Mouse (Mus musculus): ENCODE measurements around the gene Tm9sf3. TPM values are rescaled to one million over a fixed set of nuclear protein-coding genes. Genes with fewer than 3 reads are reported as not detected.

The Tm9sf3 gene
- polyA plus RNA-seq, 1 experiment: 87.9 TPM

DNA sequence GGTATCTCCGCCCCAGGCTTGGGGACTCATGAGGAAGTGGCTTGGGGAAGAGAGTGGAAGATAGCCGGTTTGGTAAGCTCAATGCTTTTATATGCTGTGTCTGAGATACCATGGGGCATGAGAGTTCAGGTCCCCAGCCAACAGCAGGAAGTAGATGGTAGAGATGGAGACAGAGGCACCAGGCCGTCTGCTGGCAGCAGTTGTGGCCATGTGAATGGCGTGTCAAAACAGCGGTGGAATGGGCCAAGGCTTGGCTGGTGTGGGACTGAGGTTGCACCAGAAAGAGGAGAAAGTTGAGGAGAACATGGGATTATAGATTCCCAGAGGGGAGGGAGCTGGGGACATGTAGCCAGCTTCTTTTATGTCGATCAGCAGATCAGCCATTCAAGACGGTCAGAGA, 14.8 kb upstream of the Tm9sf3 start:
- no peaks in the 10 kb centered on the region for H3K4me1 ChIP-seq (ENCODE audit: control insufficient read depth, insufficient read depth, insufficient read length, low read length)
- H3K4me3 ChIP-seq (ENCODE audit: insufficient read depth, low read depth, low read length): no peak overlapping the region
- H3K27ac ChIP-seq (replicated peaks; ENCODE audit: low read depth, low read length): no peak overlapping the region

DNA sequence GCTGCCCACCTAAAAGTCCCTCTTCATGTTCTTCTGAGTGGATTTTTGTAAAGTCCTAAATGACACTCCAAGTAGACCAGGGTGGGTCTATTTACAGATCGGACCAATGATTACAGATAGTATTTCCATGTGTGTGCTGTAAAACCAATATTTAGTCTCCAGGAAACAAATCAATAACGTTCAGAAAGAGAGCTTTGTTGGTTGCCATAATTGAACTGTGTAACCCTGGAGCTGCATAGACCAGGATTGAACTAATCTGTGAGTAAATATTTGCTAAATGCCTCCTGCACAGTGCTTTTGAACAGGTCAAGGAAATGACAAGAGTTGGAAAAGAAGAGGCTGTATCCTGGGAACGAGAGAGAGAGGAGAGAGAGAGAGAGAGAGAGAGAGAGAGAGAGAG, 11.8 kb upstream of the Tm9sf3 start:
- Histone ChIP-seq H3K4me3 (ENCODE audit: insufficient read depth, low read depth, low read length) (no peak overlapping the region), H3K4me1 (ENCODE audit: control insufficient read depth, insufficient read depth, insufficient read length, low read length) (no peaks in the 10 kb centered on the region), H3K27ac (replicated peaks; ENCODE audit: low read depth, low read length) (no peak overlapping the region)

DNA sequence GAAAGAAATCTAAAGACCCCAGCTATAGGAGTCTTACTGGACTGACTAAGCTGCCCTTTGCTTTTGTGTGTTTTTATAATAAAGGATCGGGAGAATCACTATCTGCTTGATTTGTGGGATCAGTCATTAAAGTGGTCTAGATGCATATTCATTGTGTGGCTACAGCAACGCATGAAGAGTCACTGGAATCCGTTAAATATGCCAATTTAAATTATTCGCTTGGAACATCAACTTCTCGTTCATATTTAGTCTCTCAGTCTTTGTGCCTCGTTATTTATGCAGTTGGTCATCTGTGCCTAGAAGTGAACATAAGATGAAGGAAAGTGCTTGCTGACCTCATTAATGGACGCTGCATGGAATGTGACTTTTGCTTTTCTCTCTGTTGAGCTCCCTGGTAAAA, 7.1 kb upstream of the Tm9sf3 start:
- H3K4me3 ChIP-seq (ENCODE audit: insufficient read depth, low read depth, low read length): no peak overlapping the region
- no peak overlapping the region for H3K27ac ChIP-seq (replicated peaks; ENCODE audit: low read depth, low read length)
- H3K4me1 ChIP-seq (ENCODE audit: control insufficient read depth, insufficient read depth, insufficient read length, low read length): no peaks in the 10 kb centered on the region

GRCm38 (mm10) chr19:41270151-41270727, 6.4 kb upstream of the Tm9sf3 start:
- Histone ChIP-seq H3K4me1 (ENCODE audit: control insufficient read depth, insufficient read depth, insufficient read length, low read length) (no peaks in the 10 kb centered on the region), H3K4me3 (ENCODE audit: insufficient read depth, low read depth, low read length) (no peak overlapping the region), H3K27ac (replicated peaks; ENCODE audit: low read depth, low read length) (no peak overlapping the region)

GRCm38 (mm10) chr19:41266251-41266901, 2.6 kb upstream of the Tm9sf3 start:
- Histone ChIP-seq H3K27ac (replicated peaks; ENCODE audit: low read depth, low read length) (no peak overlapping the region), H3K4me3 (ENCODE audit: insufficient read depth, low read depth, low read length) (no peak overlapping the region), H3K4me1 (ENCODE audit: control insufficient read depth, insufficient read depth, insufficient read length, low read length) (no peaks in the 10 kb centered on the region)

GRCm38 (mm10) chr19:41264331-41264799, 568 bp upstream of the Tm9sf3 start:
- peaks cover 7% of the 10 kb centered on the region for H3K4me1 ChIP-seq (ENCODE audit: control insufficient read depth, insufficient read depth, insufficient read length, low read length)
- peak overlapping the region; percentile 82 for H3K4me3 ChIP-seq (ENCODE audit: insufficient read depth, low read depth, low read length)
- peak overlapping the region; percentile 91 for H3K27ac ChIP-seq (replicated peaks; ENCODE audit: low read depth, low read length)

DNA sequence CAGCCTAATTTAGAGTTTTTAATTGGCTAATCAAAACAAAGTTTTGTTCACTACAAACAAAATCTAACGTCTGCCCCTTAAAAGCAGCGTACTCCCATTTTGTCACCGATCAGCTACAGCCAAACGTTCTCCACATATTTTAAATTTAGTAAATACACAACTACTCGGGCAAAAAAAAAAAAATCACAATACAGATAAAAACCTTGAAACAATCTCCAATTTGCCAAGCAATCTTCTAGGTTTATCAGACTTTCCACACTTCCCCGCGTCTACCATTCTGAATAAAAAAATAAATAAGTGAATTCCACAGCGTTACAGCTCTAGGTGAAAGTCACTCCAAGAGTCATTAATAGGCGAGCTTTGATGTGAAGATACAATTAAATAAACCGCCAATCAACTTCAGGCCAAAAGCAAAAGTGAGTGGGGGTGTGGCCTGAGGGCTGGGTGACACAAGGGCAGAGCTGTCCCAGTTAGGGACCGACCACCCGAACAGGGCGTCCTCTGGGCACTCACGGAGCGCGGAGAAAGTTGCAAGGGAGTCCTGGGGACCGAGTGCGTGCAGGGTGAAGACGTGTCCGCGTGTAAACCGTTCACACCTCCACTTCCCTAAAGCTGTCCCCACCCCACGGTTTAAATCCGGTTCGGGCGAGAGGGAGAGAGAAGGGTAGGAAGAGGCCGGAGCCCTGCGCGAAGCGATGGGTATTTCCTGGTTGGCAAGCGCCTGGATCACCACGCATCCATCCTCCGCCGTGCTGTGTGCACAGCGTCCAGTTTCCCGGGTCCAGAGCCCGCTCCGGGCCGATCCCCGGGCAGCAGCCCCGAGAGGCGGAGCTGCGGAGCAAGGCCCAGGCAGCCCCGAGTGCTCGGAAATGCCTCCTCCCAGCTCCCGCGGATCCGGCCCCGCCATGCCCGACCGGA, 826 bp downstream of the Tm9sf3 start:
- H3K4me3 ChIP-seq (ENCODE audit: insufficient read depth, low read depth, low read length): peak overlapping the region; percentile 82
- peaks cover 7% of the 10 kb centered on the region for H3K4me1 ChIP-seq (ENCODE audit: control insufficient read depth, insufficient read depth, insufficient read length, low read length)
- H3K27ac ChIP-seq (replicated peaks; ENCODE audit: low read depth, low read length): peak overlapping the region; percentile 62

- no peak overlapping the region for H3K27ac ChIP-seq (replicated peaks; ENCODE audit: low read depth, low read length)
- H3K4me1 ChIP-seq (ENCODE audit: control insufficient read depth, insufficient read depth, insufficient read length, low read length): peaks cover 10% of the 10 kb centered on the region
- no peak overlapping the region for H3K4me3 ChIP-seq (ENCODE audit: insufficient read depth, low read depth, low read length)
These were observed 3.1 kb downstream of the Tm9sf3 start for GRCm38 (mm10) chr19:41260736-41261135.

DNA sequence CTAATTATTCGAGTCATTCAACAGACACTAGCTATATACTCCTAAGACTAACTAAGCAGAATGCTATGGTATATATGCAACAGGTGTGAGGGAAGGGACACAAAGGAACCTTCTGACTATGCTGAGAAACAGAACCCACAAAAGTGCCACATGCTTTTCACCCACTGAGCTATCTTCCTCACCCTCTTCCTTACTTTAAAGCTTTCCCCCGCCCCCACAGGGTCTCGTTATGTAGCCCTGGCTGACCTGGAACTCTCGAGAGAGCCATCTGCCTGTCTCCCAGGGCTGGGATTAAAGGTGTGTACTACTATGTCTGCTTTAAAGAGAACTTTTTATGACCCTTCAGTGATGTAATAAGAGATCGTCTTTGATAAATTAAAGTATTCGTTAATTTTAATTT, 4.5 kb downstream of the Tm9sf3 start:
- no peak overlapping the region for H3K4me3 ChIP-seq (ENCODE audit: insufficient read depth, low read depth, low read length)
- no peak overlapping the region for H3K27ac ChIP-seq (replicated peaks; ENCODE audit: low read depth, low read length)
- H3K4me1 ChIP-seq (ENCODE audit: control insufficient read depth, insufficient read depth, insufficient read length, low read length): peaks cover 10% of the 10 kb centered on the region

GRCm38 (mm10) chr19:41258707-41259106, 5.1 kb downstream of the Tm9sf3 start:
- H3K4me3 ChIP-seq (ENCODE audit: insufficient read depth, low read depth, low read length): no peak overlapping the region
- peaks cover 10% of the 10 kb centered on the region for H3K4me1 ChIP-seq (ENCODE audit: control insufficient read depth, insufficient read depth, insufficient read length, low read length)
- H3K27ac ChIP-seq (replicated peaks; ENCODE audit: low read depth, low read length): no peak overlapping the region

- no peak overlapping the region for H3K27ac ChIP-seq (replicated peaks; ENCODE audit: low read depth, low read length)
- peaks cover 4% of the 10 kb centered on the region; the same call in 1 of the 2 replicates for H3K4me1 ChIP-seq (ENCODE audit: control insufficient read depth, insufficient read depth, insufficient read length, low read length)
- H3K4me3 ChIP-seq (ENCODE audit: insufficient read depth, low read depth, low read length): no peak overlapping the region
These were observed 9.2 kb downstream of the Tm9sf3 start for GRCm38 (mm10) chr19:41254584-41254983.

GRCm38 (mm10) chr19:41248968-41249367, 14.8 kb downstream of the Tm9sf3 start:
- Histone ChIP-seq H3K4me3 (ENCODE audit: insufficient read depth, low read depth, low read length) (no peak overlapping the region), H3K27ac (replicated peaks; ENCODE audit: low read depth, low read length) (no peak overlapping the region), H3K4me1 (ENCODE audit: control insufficient read depth, insufficient read depth, insufficient read length, low read length) (no peaks in the 10 kb centered on the region)

- Histone ChIP-seq H3K4me3 (ENCODE audit: insufficient read depth, low read depth, low read length) (no peak overlapping the region), H3K27ac (replicated peaks; ENCODE audit: low read depth, low read length) (no peak overlapping the region; the same call in 1 of the 2 replicates), H3K4me1 (ENCODE audit: control insufficient read depth, insufficient read depth, insufficient read length, low read length) (no peaks in the 10 kb centered on the region)
These were observed 15.5 kb downstream of the Tm9sf3 start for GRCm38 (mm10) chr19:41248271-41248670.

DNA sequence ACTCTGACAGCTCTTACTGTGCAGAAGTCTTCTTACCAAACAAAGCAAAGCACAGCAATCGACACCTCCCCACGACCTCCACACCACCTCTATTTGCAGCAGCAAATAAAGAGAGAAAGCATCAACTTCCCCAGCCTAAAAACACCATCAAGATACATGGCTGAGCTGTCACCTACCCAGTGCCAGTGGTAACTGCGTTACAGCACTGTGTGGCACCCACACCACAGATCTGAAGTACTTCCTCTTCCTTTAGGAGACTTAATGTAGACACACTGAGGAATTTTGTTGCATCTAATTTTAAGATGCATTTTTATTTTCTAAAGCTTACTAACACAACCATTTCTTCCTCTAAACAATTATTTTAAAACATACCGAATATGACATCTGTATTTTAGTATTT, 17.5 kb downstream of the Tm9sf3 start:
- H3K4me1 ChIP-seq (ENCODE audit: control insufficient read depth, insufficient read depth, insufficient read length, low read length): no peaks in the 10 kb centered on the region
- no peak overlapping the region for H3K4me3 ChIP-seq (ENCODE audit: insufficient read depth, low read depth, low read length)
- no peak overlapping the region for H3K27ac ChIP-seq (replicated peaks; ENCODE audit: low read depth, low read length)

- no peak overlapping the region for H3K4me3 ChIP-seq (ENCODE audit: insufficient read depth, low read depth, low read length)
- H3K27ac ChIP-seq (replicated peaks; ENCODE audit: low read depth, low read length): no peak overlapping the region
- no peaks in the 10 kb centered on the region for H3K4me1 ChIP-seq (ENCODE audit: control insufficient read depth, insufficient read depth, insufficient read length, low read length)
These were observed 19.2 kb downstream of the Tm9sf3 start for GRCm38 (mm10) chr19:41244581-41244980.
